Mouse (Mus musculus) spleen, adult 2 months (tissue): Measurements from ENCODE around the gene Irf2.

Experiments
- CTCF ChIP-seq: fragments of 200-500 bp; IDR thresholded peaks from 2 replicates; pipeline ENCODE4 v1.5.1; 2011; ENCODE audit warnings: mild to moderate bottlenecking, inconsistent platforms; ENCODE audit not compliant: insufficient read depth, insufficient read length, insufficient replicate concordance; ENCODE audit errors: extremely low read depth
- POLR2A ChIP-seq: fragments of 200-500 bp; IDR thresholded peaks from 2 replicates; pipeline ENCODE4 v1.6.1; 2011; ENCODE audit warnings: low read depth, low read length, inconsistent platforms

DNA sequence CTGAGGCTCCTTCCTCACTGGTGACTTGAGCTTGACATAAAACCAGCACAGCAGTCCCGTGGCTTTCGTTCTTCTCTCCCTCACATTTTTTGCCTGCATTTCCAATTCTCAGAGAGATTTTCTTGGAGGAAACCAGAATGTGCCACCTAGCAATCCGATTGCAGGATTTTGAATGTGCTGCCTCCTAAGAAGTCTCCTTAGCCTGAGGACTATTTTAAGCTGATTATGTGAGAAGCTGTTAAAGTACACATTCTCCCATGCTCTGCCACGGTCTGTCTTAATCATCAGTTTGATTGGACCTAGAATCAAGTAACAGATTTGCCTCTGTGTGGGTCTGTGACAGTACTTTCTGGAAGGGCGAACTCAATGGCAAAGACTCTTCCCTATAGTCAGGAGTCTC lies 123.0 kb downstream of the Irf2 start:
- no peak for TF ChIP-seq CTCF
- TF ChIP-seq POLR2A: no peak
